In genomic region chr13:24253989-24254388, GRCm38 (mm10) we compare ENCODE assay signal across 8 mouse cellular contexts. TPM values are rescaled to one million over a fixed set of nuclear protein-coding genes. Genes with fewer than 3 reads are reported as not detected.
DNase-seq lines count a peak whose midpoint lies in the region; ATAC-seq lines count a peak whose summit lies in the region.

No protein-coding gene starts in this region.

- peak; percentile 77 for ATAC-seq in cerebellum, adult (ENCODE audit: insufficient number of reproducible peaks, low FRiP score, low TSS enrichment)
- peak; percentile 72 for ATAC-seq in intestine, embryonic 15.5 days

- no peak overlapping the region for H3K4me3 ChIP-seq in intestine, embryonic 15.5 days (replicated peaks)

- 0 out of 2 replicates have a peak, but pooled peaks cover 4% of the 10 kb centered on the region for H3K4me1 ChIP-seq in intestine, embryonic 15.5 days (replicated peaks)

- H3K4me2 ChIP-seq in intestine, embryonic 15.5 days (replicated peaks), result no peak overlapping the region

- H3K9ac ChIP-seq in intestine, embryonic 15.5 days, result no peak overlapping the region

- H3K27ac ChIP-seq in intestine, embryonic 15.5 days, result no peak overlapping the region

- no peak for DNase-seq in cerebellum, adult 8-10 months
- peak; percentile 56 for DNase-seq in 3T3-L1 (ENCODE audit: low read depth, low spot score)
- peak; percentile 50 for DNase-seq in c-Kit-positive CD71-negative TER-119-negative erythroid progenitor cells, embryonic 14.5 days (ENCODE audit: low read depth)
- peak; percentile 72 for DNase-seq in gastrocnemius, adult 18-20 months (ENCODE audit: low spot score)
- peak; percentile 65 to 82 for DNase-seq in lung, adult 18-20 months
- DNase-seq in spleen, postnatal 36 days (ENCODE audit: low spot score in 2 of 2), result peak; percentile 24 to 25

- no peaks in the 10 kb centered on the region for H3K9me3 ChIP-seq in intestine, embryonic 15.5 days

- WGBS in intestine, embryonic 15.5 days, result 27% methylated on average over 2 of the region's 2 CpGs

- H3K27me3 ChIP-seq in intestine, embryonic 15.5 days (replicated peaks), result no peaks in the 10 kb centered on the region

- H3K36me3 ChIP-seq in intestine, embryonic 15.5 days, result no peaks in the 10 kb centered on the region

RNA-seq across cellular contexts. Expression of gene Carmil1, which starts 26.6 kb away (rescaled TPM):
- total RNA-seq in gastrocnemius, adult 18-20 months (2021), result 1 to 10 TPM; 1.9 to 2.6 TPM
- 40.0 and 40.3 TPM in 2 replicates for polyA plus RNA-seq in intestine, embryonic 15.5 days (2015; fragmentation: Nextera tagmentation; extraction: Ambion mirVana)
